Mouse (Mus musculus) kidney, adult 18-20 months (tissue): ENCODE results near the gene Mark3.
"Not testable (repeated sequence)": the region's sequence is repeated elsewhere in the genome, so short reads cannot be mapped to it uniquely, and the experiment has no call there.

ENCODE experiments used
- DNase-seq: peaks from one replicate; pipeline ENCODE4 v3.0.0; 2021

Mark3 gene

GRCm38 (mm10) chr12:111655695-111656094 lies 81.4 kb downstream of the Mark3 start:
- peak; percentile 57 for DNase-seq

- DNase-seq, result no peak
Observed at GRCm38 (mm10) chr12:111659331-111659730, 85.0 kb downstream of the Mark3 start.

GRCm38 (mm10) chr12:111660628-111661027 lies 86.3 kb downstream of the Mark3 start:
- no peak for DNase-seq

- DNase-seq, result not testable (repeated sequence)
Observed at GRCm38 (mm10) chr12:111661554-111661953, 87.2 kb downstream of the Mark3 start.

- no peak for DNase-seq
Observed at GRCm38 (mm10) chr12:111663228-111664143, 89.2 kb downstream of the Mark3 start.

GRCm38 (mm10) chr12:111664144-111664634 lies 89.9 kb downstream of the Mark3 start:
- DNase-seq, result no peak

GRCm38 (mm10) chr12:111665041-111665880 lies 90.9 kb downstream of the Mark3 start:
- DNase-seq, result no peak

GRCm38 (mm10) chr12:111666380-111666779 lies 92.1 kb downstream of the Mark3 start:
- no peak for DNase-seq

- no peak for DNase-seq
Observed at GRCm38 (mm10) chr12:111667421-111667820, 93.1 kb downstream of the Mark3 start.

- DNase-seq, result peak; percentile 96
Observed at GRCm38 (mm10) chr12:111668457-111668912, 94.2 kb downstream of the Mark3 start.

GRCm38 (mm10) chr12:111669000-111669788 lies 94.9 kb downstream of the Mark3 start:
- DNase-seq, result no peak

GRCm38 (mm10) chr12:111669961-111670360 lies 95.6 kb downstream of the Mark3 start:
- DNase-seq, result no peak

GRCm38 (mm10) chr12:111670371-111670971 lies 96.1 kb downstream of the Mark3 start:
- peak; percentile 43 for DNase-seq

GRCm38 (mm10) chr12:111670976-111671375 lies 96.7 kb downstream of the Mark3 start:
- no peak for DNase-seq

GRCm38 (mm10) chr12:111671431-111671902 lies 97.1 kb downstream of the Mark3 start:
- peak; percentile 59 for DNase-seq

GRCm38 (mm10) chr12:111672176-111672575 lies 97.9 kb downstream of the Mark3 start, which contains the start of gene Ckb:
Ckb (minus strand) TSS chr12:111672338.
- DNase-seq, result peak; percentile 74

GRCm38 (mm10) chr12:111672581-111672980 lies 98.3 kb downstream of the Mark3 start:
- DNase-seq, result no peak

GRCm38 (mm10) chr12:111674850-111675486 lies 100.6 kb downstream of the Mark3 start:
- DNase-seq, result no peak

GRCm38 (mm10) chr12:111675797-111676580 lies 101.7 kb downstream of the Mark3 start:
- no peak for DNase-seq

- DNase-seq, result no peak
Observed at GRCm38 (mm10) chr12:111677421-111677820, 103.1 kb downstream of the Mark3 start.
